Mouse (Mus musculus): ENCODE data around the gene Tmem11.
"Not testable (repeated sequence)": the region's sequence is repeated elsewhere in the genome, so short reads cannot be mapped to it uniquely, and the experiment has no call there.

The Tmem11 gene

GRCm38 (mm10) chr11:60886986-60887385 lies 7.9 kb upstream of the Tmem11 start:
- CTCF ChIA-PET = interaction anchor here (0.6 kb wide), 1 partner anchor 62 kb away, joined by 3 read pairs; no protein-coding TSS in a partner anchor

- CTCF ChIA-PET = no interaction called here
These were observed 3.3 kb upstream of the Tmem11 start for GRCm38 (mm10) chr11:60882386-60882785.

DNA sequence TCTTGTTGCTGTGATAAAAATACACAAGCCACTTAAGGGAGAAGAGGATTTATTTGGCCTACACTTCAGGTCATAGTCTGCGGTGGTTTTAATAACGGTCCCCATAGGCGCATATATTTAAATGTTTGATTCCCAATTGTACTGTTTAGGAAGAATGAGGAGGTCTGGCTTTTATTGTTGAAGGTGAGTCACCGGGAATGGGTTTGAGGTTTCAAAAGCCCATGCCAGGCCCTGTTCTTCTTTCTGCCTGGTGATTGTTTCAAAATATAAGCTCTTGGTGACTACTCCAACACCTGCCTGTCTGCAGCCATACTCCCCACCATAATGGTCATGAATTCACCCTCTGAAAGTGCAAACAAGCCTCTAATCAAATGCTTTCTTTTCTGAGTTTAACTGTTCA lies 1.5 kb upstream of the Tmem11 start:
- CTCF ChIA-PET = no interaction called here

DNA sequence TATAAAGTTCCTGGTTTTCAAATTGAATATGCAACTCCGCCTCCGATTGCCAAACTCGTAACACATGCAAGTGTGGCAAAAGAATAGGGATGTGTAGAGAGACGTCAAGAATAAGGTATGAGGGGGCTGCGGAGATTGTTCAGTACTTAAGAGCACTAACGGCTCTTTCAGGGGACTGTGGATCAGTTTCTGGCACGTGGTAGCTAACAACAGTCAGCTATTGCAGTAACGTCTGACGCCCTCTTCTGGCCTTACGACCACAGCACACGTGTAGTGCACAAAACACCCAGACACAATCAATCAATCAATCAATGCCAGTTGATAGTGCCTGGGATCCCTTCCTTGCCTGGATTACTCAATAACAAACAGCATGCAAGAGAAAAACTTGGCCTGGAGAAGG lies 351 bp upstream of the Tmem11 start:
- CTCF ChIA-PET = no interaction called here

DNA sequence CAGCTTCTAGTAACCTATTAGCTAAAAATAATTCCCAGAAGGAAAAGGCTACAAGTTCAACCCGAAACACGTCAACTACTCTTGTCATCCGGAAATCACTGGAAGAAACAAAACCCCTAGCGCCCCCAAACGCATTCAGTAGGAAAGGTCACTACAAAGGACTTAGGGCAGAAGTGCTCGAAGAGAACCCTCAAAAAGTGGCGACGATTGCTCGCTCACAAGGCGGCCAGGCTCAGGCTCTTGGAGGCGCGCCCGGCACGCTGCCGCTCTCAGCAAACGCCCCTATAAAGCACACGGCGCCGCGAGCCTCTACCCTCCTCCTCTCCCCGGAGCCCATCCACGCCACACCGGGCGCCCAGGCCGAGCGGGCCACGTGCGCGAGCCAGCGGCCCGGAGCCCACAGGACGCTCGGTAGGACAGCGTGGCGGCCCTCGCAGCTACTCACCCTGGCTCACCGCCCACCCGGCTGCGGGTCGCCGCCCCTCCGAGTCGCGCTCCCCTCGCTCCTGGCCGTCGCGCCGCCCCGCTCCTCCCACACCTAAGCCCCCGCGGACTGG lies 938 bp downstream of the Tmem11 start:
- CTCF ChIA-PET = interaction anchor here (0.7 kb wide), 1 partner anchor 227 kb away, joined by 3 read pairs; no protein-coding TSS in a partner anchor

- CTCF ChIA-PET = no interaction called here
These were observed 6.0 kb downstream of the Tmem11 start for GRCm38 (mm10) chr11:60873101-60873500.

DNA sequence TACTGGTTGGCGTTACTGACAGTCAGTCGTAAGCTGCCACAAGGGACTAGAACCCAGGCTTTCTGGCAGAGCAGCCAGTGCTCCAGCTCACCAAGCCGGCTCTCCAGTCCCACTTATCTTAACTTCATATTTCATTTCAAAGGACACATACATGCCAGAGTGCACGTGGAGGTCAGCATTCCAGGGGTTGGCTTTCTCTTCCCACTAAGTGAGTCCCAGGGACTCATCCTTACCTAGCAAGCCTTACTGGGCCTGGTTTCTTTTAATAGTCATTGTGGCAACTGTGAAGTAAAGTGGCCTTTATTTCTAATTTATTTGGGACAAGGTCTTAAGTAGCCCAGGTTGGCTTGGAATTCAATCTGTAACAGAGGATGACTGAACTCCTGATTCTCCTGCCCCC lies 7.7 kb downstream of the Tmem11 start:
- CTCF ChIA-PET = no interaction called here

DNA sequence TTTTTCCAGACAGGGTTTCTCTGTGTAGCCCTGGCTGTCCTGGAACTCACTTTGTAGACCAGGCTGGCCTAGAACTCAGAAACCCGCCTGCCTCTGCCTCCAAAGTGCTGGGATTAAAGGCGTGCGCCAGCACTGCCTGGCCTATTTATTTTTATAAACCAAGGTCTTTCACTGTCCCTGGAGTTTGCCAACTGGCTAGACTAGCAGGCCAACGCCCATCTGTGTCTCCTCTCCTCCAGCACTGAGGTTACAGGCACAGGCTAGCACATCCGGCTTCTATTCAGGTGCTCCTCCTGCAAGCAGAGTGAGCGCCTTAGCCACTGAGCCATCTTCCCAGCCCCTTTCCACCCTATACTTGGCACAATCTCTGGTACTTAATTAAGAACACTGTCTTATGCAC lies 9.6 kb downstream of the Tmem11 start:
- CTCF ChIA-PET = not testable (repeated sequence)

DNA sequence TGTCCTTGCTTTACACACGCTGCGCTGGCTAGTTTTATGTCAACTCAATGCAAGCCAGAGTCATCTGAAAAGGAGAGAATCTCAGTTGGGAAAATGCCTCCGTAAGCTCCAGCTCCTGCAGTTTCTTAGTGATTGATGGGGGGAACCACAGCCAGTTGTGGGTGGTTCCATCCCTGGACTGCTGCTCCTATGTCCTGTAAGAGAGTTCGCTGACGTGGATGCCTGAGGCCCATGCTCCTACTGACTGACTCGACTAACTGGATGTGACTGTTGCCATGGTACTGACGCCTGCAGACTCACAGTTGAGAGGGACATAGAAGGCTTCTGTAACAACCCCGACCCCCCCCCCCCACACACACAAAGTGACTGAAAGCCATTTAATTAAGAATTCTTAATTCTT lies 11.2 kb downstream of the Tmem11 start:
- CTCF ChIA-PET = interaction anchor here (0.7 kb wide), 1 partner anchor 454 kb away, joined by 11 read pairs; no protein-coding TSS in a partner anchor

- CTCF ChIA-PET = interaction anchor here (0.7 kb wide), 1 partner anchor 454 kb away, joined by 11 read pairs; no protein-coding TSS in a partner anchor
These were observed 11.6 kb downstream of the Tmem11 start for GRCm38 (mm10) chr11:60867456-60867855.

DNA sequence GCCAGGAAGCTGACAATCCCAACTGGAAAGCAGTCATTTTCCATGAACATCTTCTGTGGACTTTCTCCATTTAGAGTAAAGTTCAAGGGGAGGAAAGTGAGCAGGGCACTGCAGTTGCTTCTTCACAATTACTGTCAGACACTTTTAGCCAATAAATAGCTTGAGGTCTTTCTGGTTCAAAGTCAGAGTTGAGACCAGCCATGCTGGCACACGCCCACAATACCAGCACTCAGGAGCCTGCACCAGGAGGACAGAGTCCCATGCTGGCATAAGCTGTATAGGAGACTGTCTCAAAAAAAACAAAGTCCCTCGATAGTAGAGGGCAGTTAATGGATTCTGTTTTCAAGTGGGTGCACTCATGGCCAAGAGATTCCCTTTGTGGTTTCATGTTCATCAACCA lies 13.1 kb downstream of the Tmem11 start:
- CTCF ChIA-PET = no interaction called here

- CTCF ChIA-PET = no interaction called here
These were observed 14.2 kb downstream of the Tmem11 start for GRCm38 (mm10) chr11:60864916-60865315.

GRCm38 (mm10) chr11:60864166-60864565 lies 14.9 kb downstream of the Tmem11 start:
- CTCF ChIA-PET = interaction anchor here (0.6 kb wide), 1 partner anchor 59 kb away, joined by 3 read pairs; no protein-coding TSS in a partner anchor

GRCm38 (mm10) chr11:60863196-60863595 lies 15.9 kb downstream of the Tmem11 start:
- CTCF ChIA-PET = interaction anchor here (0.6 kb wide), 1 partner anchor 140 kb away, joined by 8 read pairs; no protein-coding TSS in a partner anchor

DNA sequence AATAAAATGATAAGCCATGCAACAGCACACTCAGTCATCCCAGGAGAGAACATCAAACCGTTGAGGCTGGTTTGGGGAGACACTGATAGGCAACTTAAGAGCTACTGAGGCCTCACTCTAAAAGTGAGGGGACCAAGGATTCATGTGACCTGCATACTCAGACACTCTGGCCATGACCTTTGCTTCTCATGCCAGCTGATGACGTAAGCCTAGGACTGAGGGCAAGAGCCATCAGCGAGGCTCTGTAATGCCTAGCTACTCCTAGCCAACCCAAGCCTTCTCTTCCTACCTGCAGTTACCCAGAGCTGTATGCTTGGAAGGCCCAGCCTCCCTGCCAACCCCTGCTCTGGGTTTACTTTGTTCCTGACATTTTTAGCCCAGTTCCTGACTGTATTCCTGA lies 17.1 kb downstream of the Tmem11 start:
- CTCF ChIA-PET = no interaction called here

DNA sequence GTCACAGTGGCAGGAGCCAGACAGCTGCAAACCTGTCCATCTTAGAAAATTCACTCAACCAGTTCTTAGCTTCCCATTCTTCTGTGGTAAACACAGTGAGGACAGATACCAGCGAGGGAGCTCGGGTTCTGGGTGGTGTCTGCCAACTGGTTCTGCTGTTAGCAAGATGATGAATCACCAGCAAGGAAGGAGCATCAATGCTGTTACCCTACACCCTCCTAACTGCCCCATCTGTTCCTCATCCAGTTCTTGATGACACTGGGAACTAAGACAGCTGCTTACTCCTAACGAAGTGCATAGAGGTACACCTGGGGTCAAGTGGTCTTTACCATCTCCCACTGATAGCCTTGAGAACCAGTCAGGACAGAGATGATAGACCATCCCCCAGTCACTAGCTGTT lies 22.5 kb downstream of the Tmem11 start:
- CTCF ChIA-PET = no interaction called here

- CTCF ChIA-PET = no interaction called here
These were observed 33.7 kb downstream of the Tmem11 start for GRCm38 (mm10) chr11:60845415-60845814.

DNA sequence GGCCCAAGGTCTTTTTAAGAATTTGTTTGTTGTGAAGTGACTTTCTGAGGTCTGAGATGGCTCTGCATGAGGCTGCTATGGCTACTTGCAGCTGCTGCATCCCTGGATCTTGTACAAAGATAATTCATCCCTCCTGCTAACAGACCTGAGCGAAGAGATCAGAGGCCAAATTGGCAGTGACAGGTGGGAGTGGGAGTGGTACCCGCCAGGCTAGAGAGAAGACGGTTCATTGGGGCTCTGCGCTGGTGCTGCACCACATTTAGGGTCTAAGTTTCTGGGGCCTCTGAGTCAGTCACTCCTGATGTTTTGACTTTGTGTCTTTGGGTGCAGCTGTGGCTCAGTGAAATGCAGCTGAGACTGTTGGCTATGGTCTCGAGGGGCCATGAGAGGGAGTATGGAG lies 35.7 kb downstream of the Tmem11 start:
- CTCF ChIA-PET = no interaction called here

- CTCF ChIA-PET = no interaction called here
These were observed 37.4 kb downstream of the Tmem11 start for GRCm38 (mm10) chr11:60841467-60842200.

GRCm38 (mm10) chr11:60837644-60838406 lies 41.2 kb downstream of the Tmem11 start:
- CTCF ChIA-PET = interaction anchor here (1.2 kb wide), 1 partner anchor 26 kb away, joined by 17 read pairs; the partner anchor contains the start of gene Shmt1

DNA sequence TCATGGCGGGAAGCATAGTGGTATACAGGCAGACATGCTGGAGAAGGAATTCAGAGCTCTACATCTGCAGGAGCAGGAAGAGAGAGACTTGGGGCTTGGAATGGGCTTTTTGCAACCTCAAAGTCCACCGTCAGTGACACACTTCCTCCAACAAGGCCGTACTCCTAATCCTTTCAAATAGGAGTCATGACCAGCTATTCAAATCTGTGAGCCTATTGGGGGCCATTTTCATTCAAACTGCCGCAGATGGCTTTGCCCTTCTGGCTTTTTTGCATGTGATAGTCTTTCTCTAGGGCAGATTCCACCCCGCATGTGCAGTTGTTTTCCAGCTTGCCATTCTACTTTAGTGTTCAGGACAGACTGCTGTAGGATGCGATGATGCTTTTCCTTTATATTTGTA lies 42.2 kb downstream of the Tmem11 start:
- CTCF ChIA-PET = no interaction called here

GRCm38 (mm10) chr11:60830433-60831052 lies 48.5 kb downstream of the Tmem11 start, which contains the start of gene Dhrs7b:
Dhrs7b (plus strand) TSS chr11:60830631.
- CTCF ChIA-PET = interaction anchor here (1.4 kb wide), 1 partner anchor 20 kb away, joined by 3 read pairs; no protein-coding TSS in a partner anchor
